8 mouse cellular contexts compared by ENCODE assay signal in genomic region chr17:86535096-86535495, GRCm38 (mm10). TPM values are rescaled to one million over a fixed set of nuclear protein-coding genes. Genes with fewer than 3 reads are reported as not detected.
DNase-seq lines count a peak whose midpoint lies in the region; ATAC-seq and TF ChIP-seq lines count a peak whose summit lies in the region.

No protein-coding gene starts in this region.

- no peak overlapping the region for H3K4me2 ChIP-seq in intestine, embryonic 16.5 days (ENCODE audit: low read depth, low read length)
- H3K4me2 ChIP-seq in intestine, postnatal 0 days (replicated peaks; ENCODE audit: low read depth) = no peak overlapping the region
- H3K4me2 ChIP-seq in lung, embryonic 15.5 days = no peak overlapping the region

- H3K4me1 ChIP-seq in intestine, embryonic 16.5 days (ENCODE audit: control insufficient read depth, insufficient read depth, low read length) = peaks cover 7% of the 10 kb centered on the region; the same call in 1 of the 2 replicates
- H3K4me1 ChIP-seq in intestine, postnatal 0 days (replicated peaks; ENCODE audit: control insufficient read depth, insufficient read depth, low read length) = no peaks in the 10 kb centered on the region
- peaks cover 31% of the 10 kb centered on the region for H3K4me1 ChIP-seq in lung, embryonic 15.5 days

- no peak for TF ChIP-seq CTCF in intestine, postnatal 0 days (IDR thresholded peaks at IDR 0.05; ENCODE audit: low read depth)

- H3K27me3 ChIP-seq in intestine, embryonic 16.5 days (replicated peaks; ENCODE audit: control insufficient read depth, insufficient read depth, low read length) = no peaks in the 10 kb centered on the region
- no peaks in the 10 kb centered on the region for H3K27me3 ChIP-seq in intestine, postnatal 0 days (replicated peaks; ENCODE audit: control insufficient read depth, insufficient read depth, low read length)
- H3K27me3 ChIP-seq in lung, embryonic 15.5 days = no peaks in the 10 kb centered on the region

- peak; percentile 15 for ATAC-seq in intestine, embryonic 16.5 days
- no peak for ATAC-seq in intestine, postnatal 0 days
- peak; percentile 93 for ATAC-seq in cerebellum, adult (ENCODE audit: insufficient number of reproducible peaks, low FRiP score, low TSS enrichment)
- no peak for ATAC-seq in lung, embryonic 15.5 days (ENCODE audit: borderline replicate concordance, extremely low read depth, low FRiP score, low TSS enrichment)
- no peak for ATAC-seq in megakaryocyte, adult 5-6 weeks (ENCODE audit: poor library complexity, severe bottlenecking)

- no peaks in the 10 kb centered on the region for H3K36me3 ChIP-seq in intestine, embryonic 16.5 days (ENCODE audit: control insufficient read depth, insufficient read depth, low read length)
- no peaks in the 10 kb centered on the region for H3K36me3 ChIP-seq in intestine, postnatal 0 days (ENCODE audit: control insufficient read depth, insufficient read depth)
- H3K36me3 ChIP-seq in lung, embryonic 15.5 days = no peaks in the 10 kb centered on the region

- H3K9ac ChIP-seq in intestine, embryonic 16.5 days (ENCODE audit: low read depth, low read length) = no peak overlapping the region
- no peak overlapping the region for H3K9ac ChIP-seq in intestine, postnatal 0 days (ENCODE audit: low read depth, low read length)
- H3K9ac ChIP-seq in lung, embryonic 15.5 days = no peak overlapping the region

- H3K27ac ChIP-seq in intestine, embryonic 16.5 days (ENCODE audit: low read length) = 0 out of 2 replicates have a peak overlapping the region, but pooled peaks have one; percentile 31
- H3K27ac ChIP-seq in intestine, postnatal 0 days (ENCODE audit: low read depth, low read length) = no peak overlapping the region
- 0 out of 2 replicates have a peak overlapping the region, but pooled peaks have one; percentile 31 for H3K27ac ChIP-seq in lung, embryonic 15.5 days

- no peaks in the 10 kb centered on the region for H3K9me3 ChIP-seq in intestine, embryonic 16.5 days (ENCODE audit: control insufficient read depth, low read length)
- no peaks in the 10 kb centered on the region for H3K9me3 ChIP-seq in intestine, postnatal 0 days (ENCODE audit: control insufficient read depth)
- no peaks in the 10 kb centered on the region for H3K9me3 ChIP-seq in lung, embryonic 15.5 days

- DNase-seq in cerebellum, postnatal 25 days = peak; percentile 83 to 90
- DNase-seq in embryo, embryonic 11 days = no peak
- DNase-seq in frontal cortex, postnatal 14 days (ENCODE audit: low spot score in 2 of 2) = no peak

- no peak overlapping the region for H3K4me3 ChIP-seq in intestine, embryonic 16.5 days (ENCODE audit: low read length)
- no peak overlapping the region for H3K4me3 ChIP-seq in intestine, postnatal 0 days (ENCODE audit: low read depth, low read length)
- no peak overlapping the region for H3K4me3 ChIP-seq in lung, embryonic 15.5 days

- 76% methylated on average over 10 of the region's 10 CpGs for WGBS in intestine, embryonic 16.5 days
- WGBS in intestine, postnatal 0 days = 71% methylated on average over 10 of the region's 10 CpGs
- WGBS in lung, embryonic 15.5 days = 62% methylated on average over 10 of the region's 10 CpGs

RNA-seq across cellular contexts. Expression of gene Gm10309, which starts 30.1 kb away (rescaled TPM):
- polyA plus RNA-seq in intestine, embryonic 16.5 days (2015; fragmentation: Nextera tagmentation; extraction: Ambion mirVana) = 0.24 and 0.37 TPM in 2 replicates
- 0.12 TPM in 1 of 2 replicates, not detected in the other for polyA plus RNA-seq in intestine, postnatal 0 days (2015; fragmentation: Nextera tagmentation; extraction: Ambion mirVana)
- 0.25 and 0.40 TPM in 2 replicates for polyA plus RNA-seq in lung, embryonic 15.5 days (2015; fragmentation: Nextera tagmentation; extraction: Ambion mirVana)
- total RNA-seq in megakaryocyte, adult 5-6 weeks (2015) = not detected in 2 replicates
- not detected in 2 replicates for total RNA-seq in megakaryocyte, adult 5-6 weeks (2017)

Comparison
In these comparisons a context has a peak if more than half of its experiments do, and no peak if none do; other contexts are left out.
1. ATAC-seq: peak in intestine, embryonic 16.5 days (single experiment) and cerebellum, adult (single experiment); none in intestine, postnatal 0 days (single experiment), lung, embryonic 15.5 days (single experiment) and megakaryocyte, adult 5-6 weeks (single experiment).
2. DNase-seq: peak in cerebellum, postnatal 25 days (2 of 2); none in embryo, embryonic 11 days (single experiment) and frontal cortex, postnatal 14 days (0 of 2).